Mouse (Mus musculus) liver, embryonic 14.5 days (tissue): ENCODE data around the gene H2afv.

Source experiments
- CTCF ChIP-seq: IDR thresholded peaks from 2 replicates; pipeline ENCODE4 v1.5.1; 2016; ENCODE audit warnings: antibody characterized with exemption, low read depth, control low read depth
- EP300 ChIP-seq: IDR thresholded peaks from 2 replicates; pipeline ENCODE4 v1.6.1; 2016; ENCODE audit warnings: antibody characterized with exemption, low read depth

DNA sequence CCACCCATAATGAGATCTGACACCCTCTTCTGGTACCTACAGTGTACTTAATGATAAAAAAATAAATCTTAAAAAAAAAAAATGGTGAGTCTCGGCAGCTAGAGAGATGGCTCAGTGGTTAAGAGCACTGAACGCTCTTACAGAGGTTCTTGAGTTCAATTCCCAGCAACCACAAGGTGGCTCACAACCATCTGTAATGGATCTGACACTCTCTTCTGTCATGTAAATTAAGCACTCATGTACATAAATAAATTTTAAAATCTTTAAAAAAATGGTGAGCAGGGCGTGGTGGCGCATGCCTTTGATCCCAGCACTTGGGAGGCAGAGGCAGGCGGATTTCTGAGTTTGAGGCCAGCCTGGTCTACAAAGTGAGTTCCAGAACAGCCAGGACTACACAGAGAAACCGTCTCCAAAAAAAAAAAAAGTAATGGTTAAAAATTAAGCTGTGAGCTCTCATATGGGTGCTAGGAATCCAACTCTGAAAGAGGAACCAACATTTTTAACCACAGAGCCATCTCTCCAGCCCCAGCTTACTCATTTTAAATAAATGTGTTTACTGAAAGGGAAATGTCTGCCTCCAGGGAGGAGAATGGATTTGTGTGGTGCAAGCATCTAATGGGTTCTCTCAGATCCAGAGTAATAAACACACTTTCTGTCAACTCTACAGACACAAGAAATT lies 19.1 kb upstream of the H2afv start:
- TF ChIP-seq CTCF, result no peak
- no peak for TF ChIP-seq EP300
